Mouse (Mus musculus): ENCODE results near the gene Gm8994.
A peak's percentile ranks its signal among the peaks of the same experiment; 100 is the strongest.
"Not testable (repeated sequence)": the region's sequence is repeated elsewhere in the genome, so short reads cannot be mapped to it uniquely, and the experiment has no call there.

Gm8994 gene

DNA sequence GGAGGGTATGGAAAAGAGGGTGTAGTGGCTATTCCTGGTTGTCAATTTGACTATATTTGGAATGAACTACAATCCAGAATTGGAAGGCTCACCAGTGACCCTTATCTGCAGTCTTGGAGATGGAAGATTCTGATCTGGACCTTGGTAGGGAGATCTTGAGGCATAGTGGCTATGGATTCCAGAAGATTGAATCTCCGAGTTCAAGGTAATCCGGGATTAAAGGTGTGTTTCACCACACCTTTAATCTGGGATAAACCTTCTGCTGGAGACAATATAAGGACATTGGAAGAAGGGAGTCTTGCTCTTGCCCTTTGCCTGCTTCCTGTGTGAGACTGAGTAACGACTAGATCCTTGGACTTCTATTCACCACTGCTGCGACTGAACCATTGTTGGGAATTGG is at the start of gene Gm8994:
Gm8994 (plus strand) TSS at position 301 of the 400 bp plus-strand sequence.
- not testable (repeated sequence) for DNase-seq (ENCODE audit: low spot score)

DNA sequence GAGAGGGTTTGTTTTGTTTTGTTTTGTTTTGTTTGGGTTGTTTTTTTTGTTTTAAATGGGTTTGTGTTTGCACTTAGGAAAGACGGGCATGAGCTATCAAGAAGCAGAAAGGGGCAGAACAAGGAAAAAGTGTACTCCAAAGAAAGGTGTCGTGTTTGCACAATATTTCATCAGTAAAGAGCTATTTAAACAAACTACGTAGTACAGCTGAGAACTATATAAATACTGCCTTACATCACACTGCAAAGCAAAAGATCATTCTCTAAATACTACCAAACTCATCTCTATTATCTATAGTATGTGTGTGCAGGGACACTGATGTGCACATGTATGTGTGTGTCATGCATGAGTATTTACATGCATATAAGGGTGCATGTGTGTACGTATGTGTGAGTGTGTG is 49.7 kb upstream of the Gm8994 start:
- no peak for DNase-seq (ENCODE audit: low spot score)

DNA sequence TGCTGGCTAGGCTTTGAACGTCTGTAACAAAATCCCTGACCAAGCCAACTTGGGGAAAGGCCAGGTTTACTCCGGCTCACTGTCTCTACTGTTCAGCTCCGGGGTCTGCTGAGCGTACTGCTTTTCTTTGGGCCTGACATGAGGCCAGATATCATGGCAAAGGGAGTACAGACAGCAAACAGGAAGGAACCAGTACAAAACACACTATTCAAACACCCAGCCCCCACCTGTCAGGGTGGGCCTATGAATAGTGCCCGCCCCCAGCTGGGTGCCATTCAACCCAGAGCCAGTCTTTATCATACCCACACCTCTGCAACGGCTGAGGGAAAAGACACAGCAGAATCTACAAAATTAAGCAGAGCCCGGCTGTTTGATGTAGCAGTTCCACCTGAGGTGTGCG is 42.8 kb upstream of the Gm8994 start:
- no peak for DNase-seq (ENCODE audit: low spot score)

DNA sequence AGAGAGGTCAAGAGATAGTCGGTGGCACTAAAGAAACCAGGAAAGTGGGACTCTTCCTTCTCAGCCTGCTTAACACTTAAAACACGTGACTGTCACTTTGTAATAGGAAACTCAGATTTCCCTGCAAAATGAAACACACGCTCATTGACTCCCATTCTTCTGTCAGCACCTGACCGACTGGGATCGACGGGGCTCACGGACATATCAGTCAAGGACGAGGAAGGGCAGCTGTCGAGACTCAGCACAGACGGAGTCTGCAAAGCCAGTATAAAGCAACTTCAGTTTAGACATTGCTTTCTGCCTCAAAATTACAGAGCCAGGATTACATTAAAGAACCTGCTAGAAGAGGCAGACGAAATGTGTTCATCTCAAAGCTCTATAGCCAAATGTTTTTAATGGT is 41.2 kb upstream of the Gm8994 start:
- DNase-seq (ENCODE audit: low spot score): no peak

DNA sequence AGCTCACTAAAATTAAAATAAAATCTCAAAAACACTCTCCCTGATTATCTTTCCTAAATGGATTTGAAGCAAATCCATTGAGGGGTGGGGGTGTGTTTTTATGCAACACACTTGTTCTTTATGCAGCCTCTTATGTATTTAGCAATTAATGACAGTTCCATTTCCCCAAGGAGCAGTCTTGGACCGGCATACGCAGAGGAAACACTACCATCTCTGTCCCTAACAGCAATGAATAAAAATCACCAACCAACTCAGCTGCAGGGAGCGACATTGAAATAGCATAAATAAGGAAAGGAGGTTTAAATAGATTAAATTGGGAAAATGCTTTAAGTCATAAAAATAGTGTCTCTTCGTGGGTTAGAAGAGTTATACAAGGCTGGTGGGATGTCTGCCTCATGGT is 40.8 kb upstream of the Gm8994 start:
- no peak for DNase-seq (ENCODE audit: low spot score)

DNA sequence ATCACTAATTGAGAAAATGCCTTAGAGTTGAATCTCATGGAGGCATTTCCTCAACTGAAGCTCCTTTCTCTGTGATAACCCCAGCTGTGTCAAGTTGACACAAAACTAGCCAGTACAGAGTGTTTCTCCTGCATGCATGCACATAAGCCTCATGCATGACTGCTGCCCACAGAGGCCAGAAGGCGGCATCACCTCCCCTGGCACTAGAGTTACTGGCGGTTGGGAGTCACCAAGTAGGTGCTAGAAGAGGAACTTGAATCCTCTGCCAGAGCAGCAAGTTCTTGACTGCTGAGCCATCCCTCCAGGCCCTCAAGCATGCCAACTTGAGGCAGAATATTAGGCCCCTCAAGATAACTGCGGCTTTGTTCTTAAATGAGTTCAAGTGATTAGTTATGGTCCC is 35.9 kb upstream of the Gm8994 start:
- DNase-seq (ENCODE audit: low spot score): no peak

DNA sequence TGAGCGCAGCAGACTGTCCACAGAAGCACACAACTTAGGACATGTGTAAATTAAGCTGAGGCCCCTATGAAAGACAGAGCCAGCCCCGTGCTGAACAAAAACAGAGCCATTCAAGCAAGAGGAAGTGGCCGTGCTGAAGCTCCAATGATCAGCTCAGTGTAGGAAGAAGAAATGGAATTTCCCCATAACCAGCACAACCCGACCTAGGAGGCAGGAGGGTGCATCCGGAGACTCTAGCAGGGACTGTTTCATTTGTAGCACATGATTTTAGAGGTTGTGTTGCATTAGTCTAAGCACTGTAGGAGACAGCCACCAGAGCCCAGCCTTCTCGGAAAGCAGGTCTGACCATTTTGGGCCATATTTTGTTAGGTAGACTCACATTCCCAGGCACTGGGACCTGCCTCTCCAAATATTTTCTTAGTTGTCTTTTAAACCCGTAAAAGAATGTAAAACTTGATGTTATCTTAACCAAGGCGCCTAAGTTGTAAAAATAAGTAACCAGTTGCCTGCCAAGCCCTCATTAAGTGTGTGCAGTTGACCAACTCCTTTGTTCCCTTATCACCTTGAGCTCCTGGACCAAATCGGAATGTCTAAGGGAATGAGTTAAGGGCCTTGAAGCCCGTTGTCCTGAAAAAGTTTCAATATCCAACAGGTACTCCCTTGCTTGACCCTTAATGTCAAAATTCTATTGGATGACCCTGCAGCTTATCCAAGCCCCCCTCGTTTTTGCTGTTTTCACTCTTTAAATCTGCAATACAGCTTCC is 35.2 kb upstream of the Gm8994 start:
- no peak for DNase-seq (ENCODE audit: low spot score)

DNA sequence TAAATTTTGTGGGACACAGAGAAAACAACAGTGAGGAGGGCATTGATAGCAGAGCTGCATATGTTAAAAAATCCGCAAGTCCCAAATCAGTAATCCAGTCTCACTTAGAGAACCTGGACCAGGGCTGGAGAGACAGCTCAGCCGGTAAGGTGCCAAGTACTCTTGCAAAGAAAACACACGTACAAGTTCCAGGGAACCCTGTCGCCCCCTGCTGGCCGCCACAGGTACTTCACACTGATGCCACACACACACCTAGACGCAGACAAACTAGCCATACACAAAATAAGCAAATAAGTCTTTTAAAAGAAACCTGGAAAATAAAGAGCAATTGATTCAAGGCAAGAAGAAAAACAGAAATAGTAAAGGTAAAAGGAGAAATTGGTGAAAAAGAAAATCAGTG is 33.6 kb upstream of the Gm8994 start:
- no peak for DNase-seq (ENCODE audit: low spot score)

DNA sequence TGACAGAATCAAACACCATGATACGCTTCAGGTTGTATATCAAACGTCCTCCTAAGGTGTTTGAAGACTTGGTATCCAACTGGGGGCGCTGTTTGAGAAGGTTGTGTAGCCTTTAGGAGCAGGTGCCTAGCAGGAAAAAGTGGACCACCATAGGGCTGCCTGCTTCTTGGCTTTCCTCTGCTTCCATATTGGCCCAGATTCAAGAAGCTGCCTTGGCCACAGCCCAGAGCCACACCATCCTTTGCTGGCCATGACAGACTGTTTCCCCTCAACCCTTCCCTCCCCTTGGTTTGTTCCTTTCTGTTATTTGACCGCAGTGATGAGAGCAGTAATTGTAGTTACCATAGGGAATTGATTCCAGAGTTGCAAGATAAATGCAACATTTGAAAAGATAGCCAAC is 31.5 kb upstream of the Gm8994 start:
- DNase-seq (ENCODE audit: low spot score): no peak

DNA sequence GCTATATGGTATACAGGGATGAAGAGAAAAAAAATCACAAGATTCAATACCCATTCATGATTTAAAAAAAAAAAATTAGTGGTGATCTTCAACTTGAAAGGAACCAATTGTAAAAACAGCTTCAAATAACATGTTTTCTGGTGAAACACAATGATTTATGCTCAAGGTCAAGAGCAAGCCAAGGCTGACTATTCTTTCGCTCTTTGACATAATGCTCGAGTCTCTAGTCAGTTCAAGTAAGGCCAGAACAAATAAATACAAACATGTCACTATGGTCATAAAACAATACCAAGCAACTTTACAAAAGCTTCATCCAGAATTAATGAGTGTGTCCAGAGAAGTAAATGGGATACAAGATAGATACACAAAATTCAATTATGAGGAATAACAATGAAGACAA is 31.1 kb upstream of the Gm8994 start:
- no peak for DNase-seq (ENCODE audit: low spot score)

DNA sequence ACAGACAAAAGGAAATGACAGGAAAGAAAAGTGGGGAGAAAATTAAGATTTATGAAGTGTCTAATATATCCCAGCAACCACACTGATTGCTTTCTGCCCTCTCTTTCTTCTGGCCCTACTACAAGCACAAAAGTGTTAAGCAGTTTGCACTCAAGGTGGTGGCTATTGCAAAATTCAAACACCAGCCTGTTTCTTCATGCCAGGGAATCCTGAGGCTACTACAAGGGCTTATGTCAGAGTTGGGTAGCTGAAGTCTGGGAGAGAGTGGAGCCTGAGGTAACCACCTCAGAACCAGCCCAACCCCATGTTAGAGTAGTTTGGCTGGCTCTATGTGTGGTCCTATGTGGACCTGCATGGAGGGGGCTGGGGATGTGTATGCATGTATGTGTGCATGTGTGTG is 23.8 kb upstream of the Gm8994 start:
- DNase-seq (ENCODE audit: low spot score): no peak

DNA sequence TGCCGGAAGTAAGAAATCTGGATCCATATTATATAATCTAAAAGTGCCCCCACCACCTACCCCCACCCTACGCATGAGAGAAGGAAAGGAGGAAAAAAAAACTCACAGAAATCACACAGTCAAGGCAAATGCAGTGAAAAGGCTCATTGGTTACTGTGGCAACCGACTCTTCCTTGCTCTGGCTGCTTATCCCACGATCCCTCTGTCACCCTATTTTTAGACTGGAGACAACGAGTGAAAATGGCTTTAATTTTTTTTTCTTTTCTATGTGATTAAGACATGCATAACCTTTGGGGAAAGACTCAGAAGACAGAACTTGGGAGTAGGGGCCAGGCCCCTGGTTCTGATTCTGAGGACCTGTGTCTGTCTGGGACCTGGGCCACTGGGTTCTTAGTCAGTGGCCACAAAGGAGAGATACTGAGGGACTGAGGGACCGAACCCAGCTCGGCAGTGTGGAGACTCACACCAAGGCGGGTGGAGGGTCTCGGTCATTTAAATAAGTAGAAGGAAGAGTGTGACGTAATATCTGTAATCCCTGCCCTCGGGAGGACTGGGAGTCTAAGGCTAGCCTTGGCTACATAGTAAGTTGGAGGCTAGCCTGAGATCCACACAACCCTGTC is 22.9 kb upstream of the Gm8994 start:
- DNase-seq (ENCODE audit: low spot score): no peak

DNA sequence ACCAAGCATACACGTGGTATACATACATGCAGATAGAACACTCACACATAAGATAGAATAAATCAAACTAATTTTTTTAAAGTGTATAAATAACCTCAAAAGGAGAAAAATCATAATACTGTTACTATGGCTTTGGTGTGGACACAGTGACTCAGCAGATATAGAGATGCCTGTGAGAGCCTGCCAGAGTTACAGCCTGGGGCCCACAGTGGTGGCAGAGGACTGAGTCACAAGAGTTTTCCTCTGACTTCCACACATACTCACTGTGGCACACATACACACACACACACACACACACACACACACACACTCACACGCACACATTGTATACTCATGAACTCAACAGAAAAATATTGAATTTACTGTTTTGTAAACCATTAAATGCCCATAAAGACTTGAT is 17.9 kb upstream of the Gm8994 start:
- no peak for DNase-seq (ENCODE audit: low spot score)

DNA sequence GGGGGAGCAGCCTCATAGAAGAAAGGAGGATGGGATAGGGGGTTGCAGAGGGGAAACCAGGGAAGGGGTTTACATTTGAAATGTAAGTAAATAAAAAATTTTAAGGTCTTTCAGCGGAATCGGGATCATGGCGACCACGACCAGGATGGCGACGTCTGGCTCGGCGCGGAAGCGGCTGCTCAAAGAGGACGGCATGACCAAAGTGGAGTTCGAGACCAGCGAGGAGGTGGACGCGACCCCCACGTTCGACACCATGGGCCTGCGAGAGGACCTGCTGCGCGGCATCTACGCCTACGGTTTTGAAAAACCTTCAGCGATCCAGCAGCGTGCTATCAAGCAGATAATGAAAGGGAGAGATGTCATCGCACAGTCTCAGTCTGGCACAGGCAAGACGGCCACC is 1.1 kb downstream of the Gm8994 start:
- not testable (repeated sequence) for DNase-seq (ENCODE audit: low spot score)

DNA sequence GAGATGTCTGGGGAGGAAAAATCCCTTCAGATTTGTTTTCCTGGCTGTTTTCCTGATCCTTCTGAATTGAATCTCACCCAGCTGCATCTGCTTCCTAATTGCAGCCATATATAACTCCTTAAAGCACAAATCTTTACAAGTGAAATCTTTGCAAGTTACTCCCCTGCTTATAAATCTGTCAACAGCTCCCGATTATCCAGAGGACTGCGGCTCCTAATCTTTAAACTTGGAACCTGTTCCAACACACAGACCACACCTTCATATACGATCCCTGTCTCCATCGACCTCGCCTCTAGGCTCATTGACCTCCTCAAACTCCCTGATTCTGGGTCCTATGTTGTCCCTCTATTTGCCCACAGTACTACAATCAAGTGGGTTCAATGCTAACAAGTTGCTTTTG is 13.3 kb downstream of the Gm8994 start:
- DNase-seq (ENCODE audit: low spot score): no peak

DNA sequence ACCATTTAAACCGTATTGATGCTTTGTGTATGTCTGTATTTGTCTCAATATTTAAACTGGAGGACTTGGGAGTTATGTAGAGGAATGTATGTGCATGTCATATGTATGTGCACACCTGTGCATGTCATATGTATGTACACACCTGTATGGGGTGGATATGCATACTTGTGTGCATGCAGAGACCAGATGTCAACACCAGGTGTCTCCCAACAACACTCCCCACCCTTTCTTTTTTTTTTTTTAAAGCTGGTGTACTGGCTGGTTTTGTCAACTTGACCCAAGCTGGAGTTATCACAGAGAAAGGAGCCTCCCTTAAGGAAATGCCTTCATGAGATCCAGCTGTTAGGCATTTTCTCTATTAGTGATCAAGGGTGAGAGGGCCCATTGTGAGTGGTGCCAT is 13.8 kb downstream of the Gm8994 start:
- no peak for DNase-seq (ENCODE audit: low spot score)

DNA sequence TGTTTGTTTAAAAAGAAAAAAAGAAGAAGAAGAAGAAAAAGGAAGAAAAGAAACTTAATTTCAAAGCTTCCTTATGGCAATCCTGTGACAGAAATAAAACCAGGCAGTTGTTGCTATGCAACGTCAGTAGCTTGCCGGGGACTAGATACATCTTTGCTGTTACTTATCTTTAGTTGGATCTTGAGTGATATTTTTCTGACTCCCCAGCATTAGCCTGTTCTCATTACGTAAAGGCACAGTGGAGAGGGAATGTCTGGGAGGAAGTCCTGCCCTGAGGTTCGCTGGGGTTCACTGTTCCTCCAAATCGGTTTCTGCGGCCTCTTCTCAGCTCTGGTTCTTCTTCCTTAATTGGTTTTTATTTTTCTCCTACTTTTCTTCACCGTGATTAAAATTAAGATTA is 16.5 kb downstream of the Gm8994 start:
- DNase-seq (ENCODE audit: low spot score): no peak

DNA sequence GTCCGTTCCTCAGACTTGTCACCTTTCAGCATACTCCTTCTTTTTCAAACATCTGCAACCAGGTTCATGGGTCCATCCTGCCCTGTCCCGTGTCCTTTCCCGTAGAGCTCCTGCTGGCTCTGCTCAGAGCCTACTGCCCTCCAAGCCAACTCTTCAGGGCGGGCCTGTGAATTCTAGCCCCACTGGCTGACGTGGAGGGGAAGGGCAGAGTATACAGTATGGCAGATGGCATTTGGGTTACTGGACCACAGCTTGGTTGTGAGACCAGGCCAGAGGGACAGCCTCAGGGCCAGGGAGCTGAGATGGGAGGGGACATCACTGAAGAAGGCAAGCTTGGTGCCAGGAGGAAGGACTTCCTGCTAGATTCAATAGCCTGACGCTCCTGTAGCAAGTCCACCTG is 17.7 kb downstream of the Gm8994 start:
- DNase-seq (ENCODE audit: low spot score): no peak

DNA sequence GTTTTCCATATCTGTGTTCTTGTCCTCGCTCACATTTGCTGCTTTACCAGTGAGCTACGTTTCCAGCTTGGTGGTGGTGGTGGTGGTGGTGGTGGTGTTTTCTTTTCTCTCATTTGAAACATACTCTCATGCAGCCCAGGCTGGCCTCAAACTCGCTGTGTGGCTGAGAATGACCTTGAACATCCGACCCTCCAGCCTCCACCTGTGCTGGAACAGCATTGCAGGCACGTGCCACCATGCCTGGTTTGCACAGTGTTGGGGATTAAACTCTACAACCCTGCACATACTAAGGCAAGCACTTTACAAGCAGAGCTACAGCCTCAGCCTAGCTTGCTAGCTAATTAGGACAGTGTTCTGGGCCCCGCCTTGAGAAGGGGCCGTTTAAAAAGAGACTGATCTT is 18.3 kb downstream of the Gm8994 start:
- no peak for DNase-seq (ENCODE audit: low spot score)

DNA sequence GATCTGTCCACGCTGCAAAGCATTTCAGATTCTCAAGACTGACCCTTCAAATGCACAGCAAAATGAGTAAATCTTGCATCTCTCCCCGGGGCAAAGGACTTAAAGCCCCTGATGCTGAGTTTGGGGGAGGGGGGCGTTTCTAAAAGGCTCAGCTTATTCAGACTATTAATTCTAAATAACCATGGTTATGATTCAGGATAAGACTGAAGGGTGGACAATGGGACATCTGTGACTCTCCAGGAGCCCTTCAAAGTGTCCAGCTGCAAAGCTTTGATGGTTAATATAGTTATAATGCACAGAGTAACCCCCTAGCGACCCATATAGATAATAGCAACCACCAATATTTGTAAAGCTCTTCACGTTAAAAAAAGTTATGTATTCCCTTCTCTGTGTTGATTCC is 19.7 kb downstream of the Gm8994 start:
- no peak for DNase-seq (ENCODE audit: low spot score)

DNA sequence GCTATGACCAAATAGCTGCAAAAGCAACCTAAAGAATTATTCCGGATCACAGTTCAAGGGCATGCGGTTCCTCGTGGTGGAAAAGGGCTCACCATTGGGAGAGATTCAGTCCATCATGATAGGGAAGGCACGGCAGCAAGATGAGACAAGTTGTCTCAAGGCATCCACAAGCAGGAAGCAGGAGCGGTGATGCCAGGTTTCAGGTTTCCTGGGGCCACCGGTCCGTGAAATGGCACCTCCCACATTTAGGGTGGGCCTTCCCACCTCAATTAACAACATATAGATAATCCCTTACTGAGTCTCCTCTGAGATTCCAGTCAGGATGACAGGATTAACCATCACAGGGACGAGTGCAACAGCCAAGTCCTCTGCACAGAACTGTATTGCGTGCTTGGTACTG is 20.3 kb downstream of the Gm8994 start:
- DNase-seq (ENCODE audit: low spot score): no peak

DNA sequence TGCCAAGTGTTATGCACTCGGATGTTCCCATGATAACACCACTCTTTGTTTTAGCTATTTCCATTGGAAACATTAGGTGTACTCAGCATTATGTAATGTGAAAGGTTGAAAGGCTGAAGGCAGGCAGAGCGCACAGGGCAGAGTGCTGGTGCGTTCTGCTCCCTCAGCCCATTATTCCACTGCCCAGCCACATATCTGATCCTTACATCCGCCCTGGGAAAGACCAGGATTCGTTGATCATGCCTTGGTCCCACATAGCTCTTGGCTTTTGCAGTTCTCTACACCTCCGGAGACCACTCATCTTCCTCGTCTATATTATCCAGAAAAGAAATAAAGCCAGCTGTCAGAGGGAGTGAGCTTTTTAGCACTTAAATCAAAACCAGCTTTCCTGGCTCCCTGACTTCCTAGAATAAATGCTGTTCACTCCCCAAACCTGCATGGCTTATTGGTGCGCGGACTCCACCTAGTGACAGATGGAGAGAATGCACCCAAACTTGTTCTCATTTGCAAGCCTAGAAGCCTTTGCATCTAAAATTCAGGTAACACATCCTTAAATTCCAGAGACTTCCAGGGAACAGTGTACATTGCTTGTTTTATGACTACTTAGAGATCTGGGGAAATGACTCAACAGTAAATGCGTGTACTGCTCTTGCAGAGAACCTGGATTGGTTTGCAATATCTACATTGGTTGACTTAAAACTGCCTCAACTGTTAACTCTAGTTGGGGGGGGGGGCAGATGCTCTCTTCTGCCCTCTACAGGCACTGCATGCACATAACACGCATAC is 26.3 kb downstream of the Gm8994 start:
- peak; percentile 20 for DNase-seq (ENCODE audit: low spot score)

DNA sequence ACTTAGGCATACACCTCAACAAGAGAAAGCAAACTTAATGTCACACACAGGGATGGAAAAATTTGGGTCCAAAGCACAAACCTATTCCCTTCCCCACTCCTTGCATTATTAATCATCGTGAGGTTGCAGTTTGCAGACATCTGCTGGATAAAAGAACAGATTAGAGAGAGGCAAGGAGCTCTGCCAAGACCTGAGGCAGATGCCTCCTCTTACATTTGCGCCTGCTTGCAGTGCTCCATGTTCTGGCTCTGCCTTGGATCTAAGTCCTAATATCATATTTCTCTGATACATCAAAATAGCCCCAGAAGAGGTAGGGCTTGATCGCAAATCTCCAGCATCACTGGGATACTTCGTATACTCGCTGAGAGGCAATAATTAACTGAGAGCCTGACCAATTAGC is 31.1 kb downstream of the Gm8994 start:
- no peak for DNase-seq (ENCODE audit: low spot score)
